Mouse (Mus musculus) CH12.LX (cell line): ENCODE data around the gene Syt8. TPM values are rescaled to one million over a fixed set of nuclear protein-coding genes. Genes with fewer than 3 reads are reported as not detected.

ENCODE experiments used
- DNase-seq: peaks from one replicate; pipeline ENCODE4 v3.0.0-alpha.2; 2013; ENCODE audit errors: extremely low read depth
- H3K27ac ChIP-seq: 2 replicates; pipeline ENCODE4 v1.5.1; 2012; ENCODE audit warnings: low read depth, mild to moderate bottlenecking, control low read depth, moderate library complexity; ENCODE audit not compliant: insufficient read depth
- H3K27me3 ChIP-seq: replicated peaks from 2 replicates; pipeline ENCODE3; 2012; ENCODE audit warnings: inconsistent platforms
- H3K36me3 ChIP-seq, 2 experiments: replicated peaks in 1 of 2; 2 replicates each; pipeline versions ENCODE3 to v1.6.1; 2012; ENCODE audit warnings: inconsistent platforms in 1 of 2, low read length in 1 of 2, mild to moderate bottlenecking in 1 of 2, mixed read lengths in 1 of 2, moderate library complexity in 1 of 2; ENCODE audit not compliant: control insufficient read depth in 1 of 2, insufficient read depth in 1 of 2
- H3K4me1 ChIP-seq, 2 experiments: 2 replicates each; pipeline ENCODE4 v1.6.1; 2012; ENCODE audit warnings: inconsistent platforms in 1 of 2, moderate library complexity in 1 of 2; ENCODE audit not compliant: insufficient read depth in 2 of 2, control insufficient read depth in 1 of 2
- H3K4me2 ChIP-seq: 2 replicates; pipeline ENCODE4 v1.6.1; 2012; ENCODE audit warnings: low read depth, mild to moderate bottlenecking, control low read depth; ENCODE audit not compliant: poor library complexity, insufficient read depth, severe bottlenecking
- H3K4me3 ChIP-seq, 3 experiments: fragments of 150-350 bp in 1 of 3; sonication (generic) in 1 of 3; replicated peaks in 1 of 3; 2 replicates each; pipeline versions ENCODE3 to v1.5.1; 2011 to 2012; ENCODE audit warnings: low read depth in 2 of 3, low read length in 2 of 3, mild to moderate bottlenecking in 2 of 3, moderate library complexity in 2 of 3, control low read depth in 1 of 3, improper control_type of control experiment in 1 of 3, inconsistent platforms in 1 of 3, mixed read lengths in 1 of 3; ENCODE audit not compliant: poor library complexity in 1 of 3
- H3K79me2 ChIP-seq: replicated peaks from 2 replicates; pipeline ENCODE4 v1.6.1; 2012; ENCODE audit warnings: mild to moderate bottlenecking, moderate library complexity; ENCODE audit not compliant: control insufficient read depth, poor library complexity, insufficient read depth, severe bottlenecking; ENCODE audit errors: extremely low read depth
- H3K9ac ChIP-seq: 2 replicates; pipeline ENCODE4 v1.6.1; 2012; ENCODE audit warnings: low read depth, mild to moderate bottlenecking, control low read depth, moderate library complexity; ENCODE audit not compliant: insufficient read depth
- H3K9me3 ChIP-seq: replicated peaks from 2 replicates; pipeline ENCODE3; 2012; ENCODE audit warnings: low read length, inconsistent platforms, mixed read lengths
- BHLHE40 ChIP-seq: IDR thresholded peaks from 2 replicates; pipeline ENCODE4 v1.6.1; 2011; ENCODE audit warnings: mild to moderate bottlenecking, low read depth, low read length, improper control_type of control experiment
- CTCF ChIP-seq, 2 experiments: IDR thresholded peaks in 1 of 2; conservative IDR thresholded peaks in 1 of 2; 2 replicates each; pipeline ENCODE4 v1.5.1; 2011 to 2012; ENCODE audit warnings: low read depth in 2 of 2, low read length in 2 of 2, improper control_type of control experiment in 1 of 2, inconsistent platforms in 1 of 2, mild to moderate bottlenecking in 1 of 2, moderate library complexity in 1 of 2
- EP300 ChIP-seq: IDR thresholded peaks from 2 replicates; pipeline ENCODE4 v1.6.1; 2011; ENCODE audit warnings: low read length, improper control_type of control experiment
- IRF4 ChIP-seq: IDR thresholded peaks from 2 replicates; pipeline ENCODE4 v1.6.1; 2014; ENCODE audit warnings: low read depth, mild to moderate bottlenecking, inconsistent platforms, low read length, improper control_type of control experiment
- JUN ChIP-seq: IDR thresholded peaks from 2 replicates; pipeline ENCODE4 v1.6.1; 2011; ENCODE audit warnings: low read depth, mild to moderate bottlenecking, low read length, improper control_type of control experiment, moderate library complexity; ENCODE audit not compliant: insufficient read depth
- JUND ChIP-seq: conservative IDR thresholded peaks from 2 replicates; pipeline ENCODE4 v1.6.1; 2011; ENCODE audit warnings: low read depth, low read length, improper control_type of control experiment
- KAT2A ChIP-seq: IDR thresholded peaks from 2 replicates; pipeline ENCODE4 v1.6.1; 2012; ENCODE audit warnings: low read length, improper control_type of control experiment, inconsistent platforms; ENCODE audit not compliant: insufficient replicate concordance
- MAZ ChIP-seq: IDR thresholded peaks from 2 replicates; pipeline ENCODE4 v1.6.1; 2012; ENCODE audit warnings: low read depth, mild to moderate bottlenecking, inconsistent platforms, low read length, improper control_type of control experiment, moderate library complexity
- MXI1 ChIP-seq: IDR thresholded peaks from 2 replicates; pipeline ENCODE4 v1.6.1; 2011; ENCODE audit warnings: mild to moderate bottlenecking, low read depth, low read length, improper control_type of control experiment
- MYC ChIP-seq: IDR thresholded peaks from 2 replicates; pipeline ENCODE4 v1.6.1; 2011; ENCODE audit warnings: low read depth, mild to moderate bottlenecking, improper control_type of control experiment, low read length
- NELFE ChIP-seq: IDR thresholded peaks from 2 replicates; pipeline ENCODE4 v1.6.1; 2011; ENCODE audit warnings: low read depth, low read length, improper control_type of control experiment
- NRF1 ChIP-seq: IDR thresholded peaks from 2 replicates; pipeline ENCODE4 v1.6.1; 2014; ENCODE audit warnings: low read depth, mild to moderate bottlenecking, inconsistent platforms, low read length, improper control_type of control experiment, moderate library complexity
- SMC3 ChIP-seq: IDR thresholded peaks from 2 replicates; pipeline ENCODE4 v1.6.1; 2011; ENCODE audit warnings: low read depth, low read length, improper control_type of control experiment
- TBP ChIP-seq: conservative IDR thresholded peaks from 2 replicates; pipeline ENCODE4 v1.6.1; 2011; ENCODE audit warnings: low read depth, low read length, improper control_type of control experiment
- UBTF ChIP-seq: IDR thresholded peaks from 2 replicates; pipeline ENCODE4 v1.6.1; 2012; ENCODE audit warnings: low read depth, mild to moderate bottlenecking, inconsistent platforms, low read length, improper control_type of control experiment, moderate library complexity
- ZKSCAN1 ChIP-seq: IDR thresholded peaks from 2 replicates; pipeline ENCODE4 v1.6.1; 2012; ENCODE audit warnings: low read depth, inconsistent platforms, low read length, improper control_type of control experiment, borderline replicate concordance
- dilution Hi-C: fragments of 300-500 bp; cut with MboI; formaldehyde crosslinking; loops from 2 replicates; pipeline ENCODE4 v1.14.3; 2020; ENCODE audit warnings: low sequenced_read_pairs; ENCODE audit not compliant: extremely low pct_unique_long_range_greater_than_20kb, extremely low pct_ligation_motif_present
- in situ Hi-C: fragments of 300-500 bp; cut with MboI; formaldehyde crosslinking; loops from 3 replicates; pipeline ENCODE4 v1.14.3; 2019; ENCODE audit warnings: low sequenced_read_pairs, low pct_ligation_motif_present, low pct_unique_long_range_greater_than_20kb, mixed read lengths
- polyA plus RNA-seq: library from polyadenylated mRNA; unstranded; fragments of >175 nt; gene quantifications from 2 replicates; pipeline ENCODE4 v1.2.1, GENCODE M21; 2012; ENCODE audit warnings: low read depth; ENCODE audit not compliant: insufficient read length
- total RNA-seq, 2 experiments: library from RNA; depleted of rRNA; stranded (reverse); fragments of 300-350 nt in 1 of 2; fragments of >200 nt in 1 of 2; gene quantifications; 2 replicates each; pipeline ENCODE4 v1.2.3; 2012 to 2014

Syt8 gene
- total and polyA plus RNA-seq, 3 experiments, result not detected

- dilution Hi-C loops, result no loop called here
- Histone ChIP-seq H3K79me2 (peaks cover 9% of the 10 kb centered on the region), H3K27ac (no peak overlapping the region)
Measured at GRCm38 (mm10) chr7:142389961-142390650, 44.5 kb upstream of the Syt8 start.

GRCm38 (mm10) chr7:142391108-142391507 is 43.5 kb upstream of the Syt8 start:
- no peaks in the 10 kb centered on the region for H3K36me3 ChIP-seq
- no peaks in the 10 kb centered on the region for H3K27me3 ChIP-seq
- dilution Hi-C loops, result no loop called here
- 0 out of 2 replicates have a peak, but pooled peaks cover 2% of the 10 kb centered on the region for H3K79me2 ChIP-seq
- H3K9me3 ChIP-seq, result no peaks in the 10 kb centered on the region
- TF ChIP-seq EP300, result no peak
- no peak for TF ChIP-seq IRF4
- no peak for TF ChIP-seq NELFE
- no peak for TF ChIP-seq TBP
- TF ChIP-seq SMC3, result no peak
- TF ChIP-seq ZKSCAN1, result no peak
- no peak for TF ChIP-seq JUND
- TF ChIP-seq MYC, result no peak
- TF ChIP-seq KAT2A, result no peak
- no peak for TF ChIP-seq BHLHE40
- no peak overlapping the region for H3K9ac ChIP-seq
- peaks cover 28 to 58% of the 10 kb centered on the region in 2 experiments for H3K4me1 ChIP-seq
- no peak overlapping the region for H3K27ac ChIP-seq
- DNase-seq, result no peak
- H3K4me2 ChIP-seq, result no peak overlapping the region
- in situ Hi-C loops, result no loop called here
- H3K4me3 ChIP-seq, result no peak overlapping the region

More at GRCm38 (mm10) chr7:142389961-142390650, 44.5 kb upstream of the Syt8 start:
- no peak for DNase-seq
- Histone ChIP-seq H3K27me3 (no peaks in the 10 kb centered on the region), H3K9ac (no peak overlapping the region), H3K9me3 (no peaks in the 10 kb centered on the region), H3K4me3 (no peak overlapping the region), H3K36me3 (peaks cover 4 to 9% of the 10 kb centered on the region in 2 experiments), H3K4me2 (no peak overlapping the region), H3K4me1 (peaks cover 32 to 67% of the 10 kb centered on the region in 2 experiments)
- TF ChIP-seq MAZ, result no peak
- TF ChIP-seq SMC3, result no peak
- no peak for TF ChIP-seq MXI1
- TF ChIP-seq NRF1, result no peak
- no peak for TF ChIP-seq JUN
- TF ChIP-seq UBTF, result no peak
- no peak for TF ChIP-seq CTCF (conservative IDR thresholded peaks at IDR 0.05 in 1 of 2, IDR thresholded peaks at IDR 0.05 in 1 of 2; ENCODE audit: low read depth in 2 of 2, low read length in 2 of 2)
- in situ Hi-C loops, result loop anchor here (5.0 kb wide), 1 partner anchor 38 kb away; no protein-coding TSS in a partner anchor
